13 mouse cellular contexts compared by ENCODE assay signal in genomic region chr5:5260966-5261724, GRCm38 (mm10).
DNase-seq lines count a peak whose midpoint lies in the region; ATAC-seq and TF ChIP-seq lines count a peak whose summit lies in the region.
"Had no signal": no experiment of that assay in that cellular context is flagged by ENCODE, and none has a peak within 500 bp of the region (broad histone marks: within the 10 kb centered on the region; RNA-seq: fewer than 3 reads in every experiment).

No protein-coding gene starts in this region.

- peak overlapping the region; percentile 20 for H3K4me2 ChIP-seq in liver, postnatal 0 days (ENCODE audit: low read depth, low read length)
- H3K4me2 ChIP-seq in liver, embryonic 12.5 days: no peak overlapping the region
- H3K4me2 ChIP-seq in heart, embryonic 13.5 days: peak overlapping the region; percentile 63
- H3K4me2 ChIP-seq: limb, embryonic 15.5 days had no signal

- H3K4me3 ChIP-seq in liver, postnatal 0 days (ENCODE audit: low read depth, low read length): no peak overlapping the region
- H3K4me3 ChIP-seq in liver, embryonic 12.5 days: no peak overlapping the region
- H3K4me3 ChIP-seq in heart, embryonic 13.5 days: peak overlapping the region; percentile 26
- H3K4me3 ChIP-seq in olfactory bulb, adult 2 months (ENCODE audit: insufficient read depth, low read depth, low read length): peak overlapping the region; percentile 31
- H3K4me3 ChIP-seq: limb, embryonic 15.5 days had no signal

- no peak overlapping the region for H3K27ac ChIP-seq in liver, postnatal 0 days (ENCODE audit: low read depth)
- H3K27ac ChIP-seq in liver, embryonic 12.5 days: no peak overlapping the region
- H3K27ac ChIP-seq in heart, embryonic 13.5 days (replicated peaks): peak overlapping the region; percentile 84
- peak overlapping the region; percentile 79 for H3K27ac ChIP-seq in olfactory bulb, adult 2 months (ENCODE audit: insufficient read depth, low read depth, low read length)
- H3K27ac ChIP-seq: limb, embryonic 15.5 days had no signal

- no peak for DNase-seq in frontal cortex, postnatal 36 days (ENCODE audit: low spot score in 2 of 2)
- no peak for DNase-seq in liver, postnatal 0 days
- DNase-seq in adrenal gland, adult 8-10 months: no peak
- DNase-seq: layer of hippocampus, adult 9-11 months; retina, postnatal 1 day had no signal

- no peak overlapping the region for H3K9ac ChIP-seq in liver, postnatal 0 days (replicated peaks)
- no peak overlapping the region for H3K9ac ChIP-seq in liver, embryonic 12.5 days
- peak overlapping the region; percentile 64 for H3K9ac ChIP-seq in heart, embryonic 13.5 days
- H3K9ac ChIP-seq: limb, embryonic 15.5 days had no signal

- H3K4me1 ChIP-seq in liver, postnatal 0 days (ENCODE audit: insufficient read depth): no peaks in the 10 kb centered on the region
- H3K4me1 ChIP-seq in liver, embryonic 12.5 days: no peaks in the 10 kb centered on the region
- H3K4me1 ChIP-seq in heart, embryonic 13.5 days: peaks cover 69% of the 10 kb centered on the region
- peaks cover 6% of the 10 kb centered on the region; the same call in 1 of the 2 replicates for H3K4me1 ChIP-seq in olfactory bulb, adult 2 months (ENCODE audit: control insufficient read depth, insufficient read depth, low read length)

- H3K36me3 ChIP-seq in liver, postnatal 0 days (replicated peaks; ENCODE audit: insufficient read depth, low read length): no peaks in the 10 kb centered on the region
- no peaks in the 10 kb centered on the region for H3K36me3 ChIP-seq in liver, embryonic 12.5 days
- no peaks in the 10 kb centered on the region for H3K36me3 ChIP-seq in heart, embryonic 13.5 days
- H3K36me3 ChIP-seq: limb, embryonic 15.5 days had no signal

- 59% methylated on average over 14 of the region's 14 CpGs for WGBS in liver, postnatal 0 days (ENCODE audit: insufficient replicate concordance)
- 59% methylated on average over 14 of the region's 14 CpGs for WGBS in liver, embryonic 12.5 days (ENCODE audit: insufficient replicate concordance)
- 37% methylated on average over 14 of the region's 14 CpGs for WGBS in heart, embryonic 13.5 days
- 37% methylated on average over 14 of the region's 14 CpGs for WGBS in olfactory bulb, adult 2 months

- TF ChIP-seq POLR2A in olfactory bulb, adult 2 months (IDR thresholded peaks at IDR 0.05; ENCODE audit: insufficient read depth, low read depth, low read length): no peak

- no peak for TF ChIP-seq CTCF in liver, postnatal 0 days (IDR thresholded peaks at IDR 0.05; ENCODE audit: low read depth)
- TF ChIP-seq CTCF in olfactory bulb, adult 2 months (IDR thresholded peaks at IDR 0.05; ENCODE audit: insufficient read depth, low read depth, low read length): no peak

- no peaks in the 10 kb centered on the region for H3K9me3 ChIP-seq in liver, postnatal 0 days (ENCODE audit: low read length)
- no peaks in the 10 kb centered on the region for H3K9me3 ChIP-seq in liver, embryonic 12.5 days (replicated peaks)
- H3K9me3 ChIP-seq in heart, embryonic 13.5 days: no peaks in the 10 kb centered on the region
- H3K9me3 ChIP-seq: limb, embryonic 15.5 days had no signal

- no peaks in the 10 kb centered on the region for H3K27me3 ChIP-seq in liver, postnatal 0 days (ENCODE audit: insufficient read depth, low read length)
- H3K27me3 ChIP-seq in liver, embryonic 12.5 days (replicated peaks): no peaks in the 10 kb centered on the region
- no peaks in the 10 kb centered on the region for H3K27me3 ChIP-seq in heart, embryonic 13.5 days (replicated peaks)
- H3K27me3 ChIP-seq: limb, embryonic 15.5 days; Patski had no signal

- peak; percentile 29; the same call in 1 of the 2 replicates for ATAC-seq in frontal cortex, adult (ENCODE audit: low TSS enrichment)
- no peak for ATAC-seq in liver, postnatal 0 days
- no peak for ATAC-seq in liver, embryonic 12.5 days
- ATAC-seq in heart, embryonic 13.5 days (ENCODE audit: extremely low read depth, insufficient number of reproducible peaks, low FRiP score, low TSS enrichment): no peak
- no peak for ATAC-seq in megakaryocyte progenitor cell, adult 5-6 weeks (replicated peaks; ENCODE audit: poor library complexity)
- ATAC-seq: forebrain, embryonic 14.5 days; Patski had no signal

- no peak for TF ChIP-seq EP300 in liver, postnatal 0 days (IDR thresholded peaks at IDR 0.05; ENCODE audit: low read depth)

Comparison
In these comparisons a context has a peak if more than half of its experiments do, and no peak if none do; other contexts are left out.
1. H3K27ac ChIP-seq: peak in heart, embryonic 13.5 days (single experiment) and olfactory bulb, adult 2 months (single experiment); none in liver, postnatal 0 days (single experiment) and liver, embryonic 12.5 days (single experiment).
2. H3K4me3 ChIP-seq: peak in heart, embryonic 13.5 days (single experiment) and olfactory bulb, adult 2 months (single experiment); none in liver, postnatal 0 days (single experiment) and liver, embryonic 12.5 days (single experiment).